ENCODE assay signal across 7 mouse cellular contexts in genomic region chr4:152283186-152283950, GRCm38 (mm10). TPM values are rescaled to one million over a fixed set of nuclear protein-coding genes. Genes with fewer than 3 reads are reported as not detected.
DNase-seq lines count a peak whose midpoint lies in the region; ATAC-seq and TF ChIP-seq lines count a peak whose summit lies in the region.

No protein-coding gene starts in this region.

- H3K79me2 ChIP-seq in liver, adult 2 months (ENCODE audit: control insufficient read depth, insufficient read depth, low read length), result no peaks in the 10 kb centered on the region

- H3K4me1 ChIP-seq in heart, embryonic 14.5 days (ENCODE audit: control insufficient read depth in 2 of 2, insufficient read depth in 2 of 2, low read length in 2 of 2), result peaks cover 4 to 15% of the 10 kb centered on the region in 2 experiments; a peak in 3 of 4 replicates
- H3K4me1 ChIP-seq in liver, adult 2 months (ENCODE audit: control insufficient read depth, insufficient read depth, low read length), result no peaks in the 10 kb centered on the region; the same call in 1 of the 2 replicates

- ATAC-seq in erythroid progenitor cell, adult 5-6 weeks (replicated peaks; ENCODE audit: low FRiP score, poor library complexity, severe bottlenecking), result 0 out of 2 replicates have a peak, but pooled peaks have one; percentile 50
- ATAC-seq in heart, embryonic 14.5 days (ENCODE audit: insufficient number of reproducible peaks, insufficient read depth, low FRiP score, low read depth), result peak; percentile 59
- ATAC-seq in monocyte, adult 5-6 weeks (replicated peaks; ENCODE audit: insufficient number of reproducible peaks, low FRiP score, low TSS enrichment, poor library complexity, severe bottlenecking), result peak; percentile 44; the same call in 1 of the 2 replicates

- H3K9ac ChIP-seq in heart, embryonic 14.5 days (ENCODE audit: low read length), result peak overlapping the region; percentile 46; the same call in 1 of the 2 replicates
- peak overlapping the region; percentile 32; the same call in 1 of the 2 replicates for H3K9ac ChIP-seq in liver, adult 2 months (ENCODE audit: low read depth, low read length)

- peak overlapping the region; percentile 58 for H3K4me2 ChIP-seq in heart, embryonic 14.5 days (ENCODE audit: low read length)

- peak overlapping the region; percentile 10 to 27 for H3K4me3 ChIP-seq in heart, embryonic 14.5 days (ENCODE audit: control insufficient read depth in 1 of 2, insufficient read depth in 1 of 2, low read depth in 1 of 2, low read length in 2 of 2)
- H3K4me3 ChIP-seq in liver, adult 2 months (ENCODE audit: insufficient read depth, low read depth, low read length), result peak overlapping the region; percentile 18; the same call in 1 of the 2 replicates

- peak; percentile 83 for TF ChIP-seq CTCF in brain, embryonic 14.5 days (IDR thresholded peaks at IDR 0.05; ENCODE audit: borderline replicate concordance, extremely low read depth, insufficient read depth, insufficient read length)
- peak; percentile 85 for TF ChIP-seq CTCF in liver, adult 2 months (IDR thresholded peaks at IDR 0.05; ENCODE audit: low read depth, low read length)

- DNase-seq in brain, embryonic 14.5 days (ENCODE audit: low read depth), result peak; percentile 91
- peak; percentile 93 for DNase-seq in kidney, postnatal 10 days
- DNase-seq in liver, adult 2 months (ENCODE audit: extremely low read depth, low read depth, low spot score), result peak; percentile 30
- DNase-seq in spleen, postnatal 36 days (ENCODE audit: low spot score in 2 of 2), result peak; percentile 68 to 69

- H3K27ac ChIP-seq in heart, embryonic 14.5 days (replicated peaks in 1 of 2; ENCODE audit: control insufficient read depth in 1 of 2, insufficient read depth in 1 of 2, low read depth in 2 of 2, low read length in 2 of 2), result no peak overlapping the region
- H3K27ac ChIP-seq in liver, adult 2 months (replicated peaks; ENCODE audit: insufficient read depth, low read depth, low read length), result no peak overlapping the region

- peaks cover 23% of the 10 kb centered on the region for H3K36me3 ChIP-seq in heart, embryonic 14.5 days (ENCODE audit: control insufficient read depth, insufficient read depth, low read length)
- no peaks in the 10 kb centered on the region for H3K36me3 ChIP-seq in liver, adult 2 months (ENCODE audit: control insufficient read depth, insufficient read depth, low read length)

- no peaks in the 10 kb centered on the region for H3K9me3 ChIP-seq in heart, embryonic 14.5 days (ENCODE audit: control insufficient read depth, low read length)

- H3K27me3 ChIP-seq in heart, embryonic 14.5 days (ENCODE audit: control insufficient read depth, insufficient read depth, low read length), result peaks cover 84% of the 10 kb centered on the region
- H3K27me3 ChIP-seq in liver, adult 2 months (ENCODE audit: control insufficient read depth, insufficient read depth, low read length), result peaks cover 25% of the 10 kb centered on the region

- TF ChIP-seq POLR2A in brain, embryonic 14.5 days (IDR thresholded peaks at IDR 0.05; ENCODE audit: borderline replicate concordance, extremely low read depth, insufficient read depth, insufficient read length, poor library complexity, severe bottlenecking), result no peak
- no peak for TF ChIP-seq POLR2A in liver, adult 2 months (IDR thresholded peaks at IDR 0.05; ENCODE audit: extremely low read depth, insufficient read depth, low read length)

- 5% methylated on average over 68 of the region's 70 CpGs for WGBS in heart, embryonic 14.5 days
- 7% methylated on average over 69 of the region's 70 CpGs for WGBS in liver, adult 2 months

RNA-seq across cellular contexts. Expression of gene Hes3, which starts 8.1 kb away (rescaled TPM):
- polyA plus RNA-seq in brain, embryonic 14.5 days (2012; rRNA removed), result 0.37 and 0.88 TPM in 2 replicates
- total RNA-seq in erythroid progenitor cell, adult 5-6 weeks (2015; ENCODE audit: low replicate concordance), result not detected in 2 replicates
- not detected in 2 replicates for total RNA-seq in erythroid progenitor cell, adult 5-6 weeks (2017; ENCODE audit: low replicate concordance)
- not detected in 2 replicates for polyA plus RNA-seq in heart, embryonic 14.5 days (2014; fragmentation: Nextera tagmentation; extraction: Ambion mirVana)
- total RNA-seq in liver, adult 2 months (2014; rRNA removed), result not detected in 2 replicates
- polyA plus RNA-seq in liver, adult 2 months (2012; rRNA removed), result not detected in 2 replicates
- not detected in 3 replicates for total RNA-seq in monocyte, adult 5-6 weeks (2017)

RNA-seq across cellular contexts. Expression of gene Gpr153, which starts 9.3 kb away (rescaled TPM):
- polyA plus RNA-seq in brain, embryonic 14.5 days (2012; rRNA removed), result 31.2 and 44.3 TPM in 2 replicates
- not detected in 2 replicates for total RNA-seq in erythroid progenitor cell, adult 5-6 weeks (2015; ENCODE audit: low replicate concordance)
- total RNA-seq in erythroid progenitor cell, adult 5-6 weeks (2017; ENCODE audit: low replicate concordance), result not detected in 2 replicates
- polyA plus RNA-seq in heart, embryonic 14.5 days (2014; fragmentation: Nextera tagmentation; extraction: Ambion mirVana), result 14.0 and 18.2 TPM in 2 replicates
- total RNA-seq in liver, adult 2 months (2014; rRNA removed), result 0.46 and 0.54 TPM in 2 replicates
- 0.98 and 1.1 TPM in 2 replicates for polyA plus RNA-seq in liver, adult 2 months (2012; rRNA removed)
- 0.39 to 0.86 TPM in 2 of 3 replicates, not detected in the other for total RNA-seq in monocyte, adult 5-6 weeks (2017)

RNA-seq across cellular contexts. Expression of gene Icmt, which starts 13.7 kb away (rescaled TPM):
- polyA plus RNA-seq in brain, embryonic 14.5 days (2012; rRNA removed), result 20.9 and 23.0 TPM in 2 replicates
- total RNA-seq in erythroid progenitor cell, adult 5-6 weeks (2015; ENCODE audit: low replicate concordance), result 8.0 and 24.5 TPM in 2 replicates
- 14.2 TPM in 2 replicates for total RNA-seq in erythroid progenitor cell, adult 5-6 weeks (2017; ENCODE audit: low replicate concordance)
- polyA plus RNA-seq in heart, embryonic 14.5 days (2014; fragmentation: Nextera tagmentation; extraction: Ambion mirVana), result 19.4 and 20.3 TPM in 2 replicates
- total RNA-seq in liver, adult 2 months (2014; rRNA removed), result 13.2 and 14.9 TPM in 2 replicates
- 16.5 and 17.6 TPM in 2 replicates for polyA plus RNA-seq in liver, adult 2 months (2012; rRNA removed)
- total RNA-seq in monocyte, adult 5-6 weeks (2017), result 10.5 to 18.2 TPM (median 14.9 TPM) in 3 replicates

RNA-seq across cellular contexts. Expression of gene Rnf207, which starts 35.4 kb away (rescaled TPM):
- polyA plus RNA-seq in brain, embryonic 14.5 days (2012; rRNA removed), result 6.9 and 7.1 TPM in 2 replicates
- not detected in 2 replicates for total RNA-seq in erythroid progenitor cell, adult 5-6 weeks (2015; ENCODE audit: low replicate concordance)
- total RNA-seq in erythroid progenitor cell, adult 5-6 weeks (2017; ENCODE audit: low replicate concordance), result not detected in 2 replicates
- 74.9 and 77.5 TPM in 2 replicates for polyA plus RNA-seq in heart, embryonic 14.5 days (2014; fragmentation: Nextera tagmentation; extraction: Ambion mirVana)
- total RNA-seq in liver, adult 2 months (2014; rRNA removed), result not detected in 2 replicates
- 0.13 TPM in 1 of 2 replicates, not detected in the other for polyA plus RNA-seq in liver, adult 2 months (2012; rRNA removed)
- total RNA-seq in monocyte, adult 5-6 weeks (2017), result not detected in 3 replicates

RNA-seq across cellular contexts. Expression of gene Rpl22, which starts 42.2 kb away (rescaled TPM):
- 239 and 292 TPM in 2 replicates for polyA plus RNA-seq in brain, embryonic 14.5 days (2012; rRNA removed)
- 429 and 481 TPM in 2 replicates for total RNA-seq in erythroid progenitor cell, adult 5-6 weeks (2015; ENCODE audit: low replicate concordance)
- 506 and 514 TPM in 2 replicates for total RNA-seq in erythroid progenitor cell, adult 5-6 weeks (2017; ENCODE audit: low replicate concordance)
- 261 and 276 TPM in 2 replicates for polyA plus RNA-seq in heart, embryonic 14.5 days (2014; fragmentation: Nextera tagmentation; extraction: Ambion mirVana)
- 170 and 199 TPM in 2 replicates for total RNA-seq in liver, adult 2 months (2014; rRNA removed)
- 22.2 and 22.9 TPM in 2 replicates for polyA plus RNA-seq in liver, adult 2 months (2012; rRNA removed)
- 1,335 to 1,418 TPM (median 1,365 TPM) in 3 replicates for total RNA-seq in monocyte, adult 5-6 weeks (2017)

Comparison
In these comparisons a context has a peak if more than half of its experiments do, and no peak if none do; other contexts are left out.
1. DNase-seq: peak in every context shown above with its lines; median percentile 93 in kidney, postnatal 10 days; 91 in brain, embryonic 14.5 days; 68 in spleen, postnatal 36 days; 30 in liver, adult 2 months.